Mouse (Mus musculus) intestine, embryonic 15.5 days (tissue): ENCODE measurements around the gene Ubr4. TPM values are rescaled to one million over a fixed set of nuclear protein-coding genes. Genes with fewer than 3 reads are reported as not detected.

Experiments used
- ATAC-seq: fragments of 200-750 bp; cut with Nextera tagmentation; 2 replicates; pipeline ENCODE4 v1.8.0; 2017; ENCODE audit warnings: moderate TSS enrichment, moderate library complexity
- H3K27ac ChIP-seq: fragments of 300-500 bp; sonication (generic); 2 replicates; pipeline ENCODE4 v1.5.1; 2015; ENCODE audit warnings: mild to moderate bottlenecking, inconsistent platforms
- H3K27me3 ChIP-seq: fragments of 300-500 bp; sonication (generic); replicated peaks from 2 replicates; pipeline ENCODE4 v1.6.1; 2015; ENCODE audit warnings: inconsistent platforms
- H3K36me3 ChIP-seq: fragments of 300-500 bp; sonication (generic); 2 replicates; pipeline ENCODE4 v1.6.1; 2015; ENCODE audit warnings: inconsistent platforms
- H3K4me1 ChIP-seq: fragments of 300-500 bp; sonication (generic); replicated peaks from 2 replicates; pipeline ENCODE4 v1.6.1; 2015; ENCODE audit warnings: inconsistent platforms
- H3K4me2 ChIP-seq: fragments of 300-500 bp; sonication (generic); replicated peaks from 2 replicates; pipeline ENCODE4 v1.6.1; 2015; ENCODE audit warnings: mild to moderate bottlenecking, inconsistent platforms
- H3K4me3 ChIP-seq: fragments of 300-500 bp; sonication (generic); replicated peaks from 2 replicates; pipeline ENCODE4 v1.5.1; 2015; ENCODE audit warnings: inconsistent platforms
- H3K9ac ChIP-seq: fragments of 300-500 bp; sonication (generic); 2 replicates; pipeline ENCODE4 v1.6.1; 2015; ENCODE audit warnings: inconsistent platforms
- H3K9me3 ChIP-seq: fragments of 300-500 bp; sonication (generic); 2 replicates; pipeline ENCODE4 v1.6.1; 2016; ENCODE audit warnings: inconsistent platforms
- WGBS: fragments of 180-500 bp; shearing (Covaris S2); methylation state at CpG from one replicate; pipeline ENCODE4 v1.1.7; 2015; 5-methylcytosine and 5-hydroxymethylcytosine counted together
- polyA plus RNA-seq: library from polyadenylated mRNA; unstranded; fragments of >200 nt; fragmentation: Nextera tagmentation; extraction: Ambion mirVana; gene quantifications from 2 replicates; pipeline ENCODE4 v1.2.1, GENCODE M21; 2015

Ubr4 gene
- polyA plus RNA-seq, 1 experiment from 2014 or later = 52.7 TPM

DNA sequence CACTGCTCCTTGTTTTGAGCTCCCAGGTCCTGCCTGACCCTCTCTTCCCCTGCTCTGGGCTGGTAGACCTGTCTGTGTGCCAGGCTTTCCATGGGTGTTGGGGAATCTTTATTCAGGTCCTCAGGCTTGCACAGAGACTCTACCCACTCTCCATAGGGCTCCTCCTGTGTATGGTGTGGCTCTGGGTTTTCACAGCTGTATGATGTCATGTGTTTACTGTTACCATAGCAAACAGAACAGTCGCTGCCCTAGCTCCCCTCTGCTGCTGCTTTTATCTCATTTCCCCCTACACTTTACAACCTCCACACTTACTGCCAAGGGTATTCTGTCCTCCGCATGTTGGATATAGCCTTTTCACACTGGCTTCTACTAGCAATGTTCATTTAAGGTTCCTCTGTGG lies 43.0 kb downstream of the Ubr4 start:
- no peaks in the 10 kb centered on the region for H3K27me3 ChIP-seq
- H3K9ac ChIP-seq = no peak overlapping the region
- no peaks in the 10 kb centered on the region for H3K9me3 ChIP-seq
- no peak overlapping the region for H3K4me2 ChIP-seq
- peak; percentile 55; the same call in 1 of the 2 replicates for ATAC-seq
- WGBS = 37% methylated on average over 2 of the region's 2 CpGs
- H3K36me3 ChIP-seq = peaks cover 65% of the 10 kb centered on the region
- no peaks in the 10 kb centered on the region for H3K4me1 ChIP-seq
- no peak overlapping the region for H3K27ac ChIP-seq
- H3K4me3 ChIP-seq = no peak overlapping the region

- H3K9me3 ChIP-seq = no peaks in the 10 kb centered on the region
- no peak overlapping the region for H3K4me2 ChIP-seq
- H3K9ac ChIP-seq = no peak overlapping the region
- no peak for ATAC-seq
- no peak overlapping the region for H3K4me3 ChIP-seq
- H3K27me3 ChIP-seq = no peaks in the 10 kb centered on the region
- H3K36me3 ChIP-seq = peaks cover 65% of the 10 kb centered on the region
- H3K4me1 ChIP-seq = no peaks in the 10 kb centered on the region
- no peak overlapping the region for H3K27ac ChIP-seq
- 82% methylated on average over 5 of the region's 5 CpGs for WGBS
These were observed 48.1 kb downstream of the Ubr4 start for GRCm38 (mm10) chr4:139400487-139400886.

DNA sequence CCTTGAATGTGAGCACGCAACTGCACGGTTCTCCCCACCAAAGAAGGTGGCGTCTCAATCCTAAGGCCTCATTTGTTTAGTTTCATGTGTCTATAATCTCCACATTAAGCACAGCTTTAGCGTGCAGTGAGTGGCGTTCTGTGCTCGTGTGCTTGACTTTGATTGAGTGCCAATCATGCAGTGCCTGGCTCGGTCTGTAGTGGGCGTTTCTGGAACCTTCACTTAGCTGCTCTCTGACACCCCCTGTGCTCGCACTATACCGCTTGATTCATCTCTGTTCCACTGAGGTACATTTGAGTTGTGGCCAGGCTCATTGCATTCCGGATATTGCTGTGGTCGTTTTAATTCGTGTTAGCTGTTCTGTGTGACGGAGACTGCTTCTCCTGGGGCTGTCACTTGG lies 50.8 kb downstream of the Ubr4 start:
- Histone ChIP-seq H3K4me2 (no peak overlapping the region), H3K36me3 (peaks cover 64% of the 10 kb centered on the region), H3K4me1 (no peaks in the 10 kb centered on the region), H3K4me3 (no peak overlapping the region), H3K27ac (no peak overlapping the region), H3K9ac (no peak overlapping the region), H3K9me3 (no peaks in the 10 kb centered on the region), H3K27me3 (no peaks in the 10 kb centered on the region)
- WGBS = 84% methylated on average over 14 of the region's 14 CpGs
- ATAC-seq = no peak

DNA sequence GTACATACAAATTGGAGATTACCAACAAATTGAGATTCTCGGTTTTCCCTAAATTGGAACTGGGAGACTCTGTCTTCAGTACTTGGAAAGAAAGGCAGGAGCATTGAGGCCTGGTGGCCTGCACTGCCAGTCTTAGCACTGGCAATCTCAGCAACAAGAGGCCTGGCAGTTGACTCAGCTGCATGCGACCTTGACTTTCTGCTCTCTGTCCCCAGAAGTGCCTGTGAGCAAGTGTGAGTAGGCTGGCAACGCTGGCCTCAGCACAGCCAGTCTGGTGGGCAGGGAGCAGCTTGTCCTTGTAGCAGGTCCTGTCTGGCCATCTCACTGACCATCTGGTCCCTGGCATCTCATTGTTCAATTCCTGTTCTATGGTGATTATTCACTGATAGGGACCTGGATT lies 58.9 kb downstream of the Ubr4 start:
- no peak for ATAC-seq
- Histone ChIP-seq H3K4me1 (no peaks in the 10 kb centered on the region), H3K9me3 (no peaks in the 10 kb centered on the region), H3K27ac (no peak overlapping the region), H3K9ac (no peak overlapping the region), H3K4me3 (no peak overlapping the region), H3K36me3 (peaks cover 81% of the 10 kb centered on the region), H3K27me3 (no peaks in the 10 kb centered on the region), H3K4me2 (no peak overlapping the region)
- whole genome bisulfite sequencing = 91% methylated on average over 3 of the region's 3 CpGs

DNA sequence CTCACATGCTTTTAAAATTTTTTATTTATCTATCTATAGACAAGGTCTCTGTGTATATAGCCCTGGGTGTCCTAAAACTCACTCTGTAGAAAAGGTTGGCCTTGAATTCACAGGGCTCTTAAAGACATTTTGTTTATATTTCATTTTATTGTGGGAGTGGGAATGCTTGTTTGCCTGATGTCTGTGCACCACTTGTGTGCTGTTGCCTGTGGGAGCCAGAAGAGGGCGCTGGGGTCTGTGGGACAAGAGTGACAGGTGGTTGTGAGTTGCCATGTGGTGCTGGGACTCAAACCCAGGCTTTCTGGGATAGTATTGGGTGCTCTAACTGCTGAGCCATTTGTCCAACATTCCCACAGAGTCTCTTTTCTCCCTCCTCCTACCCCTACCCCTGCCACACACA lies 65.5 kb downstream of the Ubr4 start:
- H3K4me1 ChIP-seq = no peaks in the 10 kb centered on the region
- no peak overlapping the region for H3K9ac ChIP-seq
- WGBS = 56% methylated on average over 1 of the region's 1 CpGs
- no peaks in the 10 kb centered on the region for H3K27me3 ChIP-seq
- no peak overlapping the region for H3K27ac ChIP-seq
- peaks cover 77% of the 10 kb centered on the region for H3K36me3 ChIP-seq
- no peak overlapping the region for H3K4me2 ChIP-seq
- no peak overlapping the region for H3K4me3 ChIP-seq
- no peak for ATAC-seq
- H3K9me3 ChIP-seq = no peaks in the 10 kb centered on the region

DNA sequence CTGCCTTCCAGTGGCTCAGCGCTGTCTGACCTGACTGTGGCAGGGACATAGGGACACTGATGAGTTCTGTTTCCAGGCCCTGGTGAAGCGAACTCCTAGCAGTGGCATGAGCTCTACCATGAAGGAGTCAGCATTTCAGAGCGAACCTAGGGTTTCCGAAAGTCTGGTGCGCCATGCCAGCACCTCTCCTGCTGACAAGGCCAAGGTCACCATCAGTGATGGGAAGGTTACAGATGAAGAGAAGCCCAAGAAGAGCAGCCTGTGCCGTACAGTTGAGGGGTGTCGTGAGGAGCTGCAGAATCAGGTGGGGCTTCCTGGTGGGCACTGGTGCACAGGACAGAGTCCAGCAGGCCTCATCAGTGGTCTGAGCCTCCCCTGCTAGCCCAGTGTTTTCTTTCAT lies 69.2 kb downstream of the Ubr4 start:
- H3K36me3 ChIP-seq = peaks cover 68% of the 10 kb centered on the region
- no peak overlapping the region for H3K27ac ChIP-seq
- WGBS = 92% methylated on average over 7 of the region's 7 CpGs
- H3K27me3 ChIP-seq = no peaks in the 10 kb centered on the region
- H3K4me2 ChIP-seq = no peak overlapping the region
- no peaks in the 10 kb centered on the region for H3K9me3 ChIP-seq
- H3K9ac ChIP-seq = no peak overlapping the region
- H3K4me3 ChIP-seq = no peak overlapping the region
- H3K4me1 ChIP-seq = no peaks in the 10 kb centered on the region
- ATAC-seq = no peak

DNA sequence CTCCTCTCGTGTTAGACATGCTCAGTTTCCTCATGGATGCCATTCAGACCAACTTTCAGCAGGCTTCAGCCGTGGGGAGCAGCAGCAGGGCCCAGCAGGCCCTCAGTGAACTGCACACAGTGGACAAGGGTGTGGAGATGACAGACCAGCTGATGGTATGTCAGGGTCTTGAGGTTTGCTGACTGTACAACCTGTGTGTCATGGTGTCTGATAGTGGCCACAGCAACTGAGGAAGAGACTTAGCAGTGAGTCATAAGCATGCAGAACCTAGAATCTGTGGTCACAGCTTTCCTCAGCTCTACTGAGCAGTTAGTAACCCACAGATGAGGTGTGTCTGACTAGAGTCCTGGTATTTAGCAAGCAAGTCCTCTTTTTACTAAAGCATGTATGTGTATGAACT lies 70.0 kb downstream of the Ubr4 start:
- Histone ChIP-seq H3K4me2 (no peak overlapping the region), H3K27me3 (no peaks in the 10 kb centered on the region), H3K27ac (no peak overlapping the region), H3K9me3 (no peaks in the 10 kb centered on the region), H3K36me3 (peaks cover 66% of the 10 kb centered on the region), H3K4me3 (no peak overlapping the region), H3K9ac (no peak overlapping the region), H3K4me1 (no peaks in the 10 kb centered on the region)
- WGBS = 92% methylated on average over 2 of the region's 2 CpGs
- ATAC-seq = no peak

DNA sequence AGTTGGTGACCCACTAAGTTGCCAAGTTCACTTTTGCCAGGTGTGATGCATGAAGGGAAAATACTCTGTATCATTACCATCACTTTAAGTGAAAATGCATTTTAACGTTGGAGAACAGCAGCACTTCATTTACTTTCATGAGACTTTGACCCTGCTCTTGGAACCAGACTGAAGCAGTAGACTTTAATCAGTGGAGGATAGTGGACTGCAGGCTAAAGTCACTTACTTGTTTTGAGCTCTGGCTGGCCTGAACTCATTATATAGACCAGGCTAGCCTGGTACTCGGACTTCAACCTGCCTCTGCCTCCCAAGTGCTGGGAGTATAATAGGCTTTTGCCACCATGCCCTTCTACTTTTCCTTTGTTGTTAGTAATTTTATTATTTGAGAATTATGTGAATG lies 70.9 kb downstream of the Ubr4 start:
- H3K9ac ChIP-seq = no peak overlapping the region
- H3K27ac ChIP-seq = no peak overlapping the region
- no peaks in the 10 kb centered on the region for H3K27me3 ChIP-seq
- WGBS = 74% methylated on average over 2 of the region's 2 CpGs
- H3K36me3 ChIP-seq = peaks cover 65% of the 10 kb centered on the region
- no peaks in the 10 kb centered on the region for H3K4me1 ChIP-seq
- no peak overlapping the region for H3K4me2 ChIP-seq
- ATAC-seq = no peak
- H3K9me3 ChIP-seq = no peaks in the 10 kb centered on the region
- H3K4me3 ChIP-seq = no peak overlapping the region

GRCm38 (mm10) chr4:139430176-139430575 lies 77.8 kb downstream of the Ubr4 start:
- Histone ChIP-seq H3K36me3 (peaks cover 85% of the 10 kb centered on the region), H3K4me2 (no peak overlapping the region), H3K9ac (no peak overlapping the region), H3K4me1 (no peaks in the 10 kb centered on the region), H3K9me3 (no peaks in the 10 kb centered on the region), H3K27me3 (no peaks in the 10 kb centered on the region), H3K4me3 (no peak overlapping the region), H3K27ac (no peak overlapping the region)
- 0 out of 2 replicates have a peak, but pooled peaks have one; percentile 49 for ATAC-seq
- 56% methylated on average over 15 of the region's 15 CpGs for WGBS

GRCm38 (mm10) chr4:139430891-139431290 lies 78.5 kb downstream of the Ubr4 start:
- WGBS = 62% methylated on average over 4 of the region's 4 CpGs
- H3K9me3 ChIP-seq = no peaks in the 10 kb centered on the region
- H3K4me2 ChIP-seq = no peak overlapping the region
- peaks cover 92% of the 10 kb centered on the region for H3K36me3 ChIP-seq
- ATAC-seq = no peak
- H3K27me3 ChIP-seq = no peaks in the 10 kb centered on the region
- no peak overlapping the region for H3K27ac ChIP-seq
- no peak overlapping the region for H3K9ac ChIP-seq
- no peak overlapping the region for H3K4me3 ChIP-seq
- H3K4me1 ChIP-seq = no peaks in the 10 kb centered on the region

DNA sequence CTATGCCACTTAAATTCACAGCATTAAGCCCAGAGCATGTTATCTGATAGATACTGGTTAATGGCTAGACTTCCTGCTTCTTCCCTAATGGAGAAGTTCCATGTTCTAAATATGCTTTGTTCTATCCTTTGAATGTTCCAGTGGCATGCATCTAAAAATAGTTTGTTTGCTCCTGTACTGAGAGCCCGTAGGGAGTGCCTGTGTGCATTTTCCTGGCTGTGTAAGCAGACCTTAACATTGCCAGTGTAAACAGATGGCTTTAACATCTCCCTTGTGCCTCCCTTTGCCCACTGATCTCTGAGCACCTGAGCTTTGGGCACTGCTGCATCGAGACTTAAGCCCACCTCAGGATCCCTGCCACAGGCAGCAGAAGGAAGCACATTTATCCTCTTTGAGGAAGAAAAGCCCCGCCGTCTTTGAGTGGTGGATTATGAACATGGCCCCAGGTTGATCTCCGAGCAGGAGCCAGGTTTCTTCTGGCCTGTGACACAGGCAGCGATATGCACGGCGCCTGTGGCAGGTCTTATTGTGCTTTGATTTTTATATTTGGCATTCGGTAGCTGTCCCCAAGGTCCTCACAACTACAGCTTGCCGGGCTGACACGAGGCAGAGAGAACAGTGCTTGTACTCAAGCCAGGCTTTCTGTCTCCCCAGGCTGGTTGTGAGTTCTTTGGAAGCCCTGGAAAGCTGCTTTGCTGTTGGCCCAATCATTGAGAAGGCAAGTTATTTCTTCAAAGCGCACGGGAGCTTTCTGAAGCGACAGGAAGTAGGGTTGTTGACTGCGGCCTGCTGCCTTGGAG lies 80.8 kb downstream of the Ubr4 start:
- Histone ChIP-seq H3K4me2 (no peak overlapping the region), H3K9ac (no peak overlapping the region), H3K9me3 (no peaks in the 10 kb centered on the region), H3K27me3 (no peaks in the 10 kb centered on the region), H3K4me1 (no peaks in the 10 kb centered on the region), H3K36me3 (peaks cover 94% of the 10 kb centered on the region), H3K4me3 (no peak overlapping the region), H3K27ac (0 out of 2 replicates have a peak overlapping the region, but pooled peaks have one; percentile 27)
- WGBS = 84% methylated on average over 15 of the region's 15 CpGs
- ATAC-seq = no peak

GRCm38 (mm10) chr4:139441244-139441643 lies 88.8 kb downstream of the Ubr4 start:
- Histone ChIP-seq H3K4me2 (no peak overlapping the region), H3K4me1 (no peaks in the 10 kb centered on the region), H3K27ac (no peak overlapping the region), H3K9ac (no peak overlapping the region), H3K9me3 (no peaks in the 10 kb centered on the region), H3K27me3 (no peaks in the 10 kb centered on the region), H3K4me3 (no peak overlapping the region), H3K36me3 (peaks cover 77% of the 10 kb centered on the region)
- no peak for ATAC-seq
- WGBS = 87% methylated on average over 5 of the region's 5 CpGs

- WGBS = 88% methylated on average over 4 of the region's 4 CpGs
- Histone ChIP-seq H3K4me2 (no peak overlapping the region), H3K36me3 (peaks cover 77% of the 10 kb centered on the region), H3K27ac (no peak overlapping the region), H3K9ac (no peak overlapping the region), H3K27me3 (no peaks in the 10 kb centered on the region), H3K4me1 (no peaks in the 10 kb centered on the region), H3K9me3 (no peaks in the 10 kb centered on the region), H3K4me3 (no peak overlapping the region)
- no peak for ATAC-seq
These were observed 89.4 kb downstream of the Ubr4 start for GRCm38 (mm10) chr4:139441806-139442205.
